28 mouse cellular contexts compared by ENCODE assay signal in the genomic region with DNA sequence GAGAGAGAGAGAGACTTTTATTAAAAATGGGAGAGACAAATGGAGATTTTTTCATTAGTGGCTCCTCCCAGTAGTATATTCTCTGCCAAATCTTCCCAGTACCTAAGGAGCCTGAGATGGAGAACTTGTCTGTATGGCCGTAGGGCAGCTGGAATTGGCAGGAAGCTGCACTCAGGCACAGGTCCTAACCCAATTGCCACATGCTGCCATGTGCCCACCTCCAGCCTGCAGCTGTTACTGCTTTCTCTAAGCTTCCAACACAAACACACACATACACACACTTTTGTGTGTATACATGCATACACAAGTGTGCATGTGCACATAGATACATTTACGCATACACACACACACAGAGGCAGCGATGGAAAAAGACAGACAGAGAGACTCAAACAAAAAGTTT.
"Had no signal": no experiment of that assay in that cellular context is flagged by ENCODE, and none has a peak within 500 bp of the region (broad histone marks: within the 10 kb centered on the region; RNA-seq: fewer than 3 reads in every experiment).

No protein-coding gene starts in this region.

- H3K36me3 ChIP-seq: heart, embryonic 13.5 days; heart, embryonic 15.5 days; hindbrain, embryonic 13.5 days; hindbrain, embryonic 15.5 days; kidney, embryonic 15.5 days; limb, embryonic 13.5 days; limb, embryonic 15.5 days; liver, embryonic 13.5 days; liver, embryonic 15.5 days had no signal

- H3K9me3 ChIP-seq: heart, embryonic 13.5 days; heart, embryonic 15.5 days; hindbrain, embryonic 13.5 days; hindbrain, embryonic 15.5 days; kidney, embryonic 15.5 days; limb, embryonic 13.5 days; limb, embryonic 15.5 days; liver, embryonic 13.5 days; liver, embryonic 15.5 days had no signal

- H3K9ac ChIP-seq: heart, embryonic 13.5 days; heart, embryonic 15.5 days; hindbrain, embryonic 13.5 days; hindbrain, embryonic 15.5 days; kidney, embryonic 15.5 days; limb, embryonic 13.5 days; limb, embryonic 15.5 days; liver, embryonic 13.5 days; liver, embryonic 15.5 days had no signal

- DNase-seq: gastrocnemius, adult 2 months; gastrocnemius, postnatal 10 days; gastrocnemius, postnatal 25 days; heart, adult 11 months; heart, adult 2 months; heart, postnatal 14 days; heart, postnatal 36 days; kidney, adult 11 months; kidney, adult 2 months; kidney, adult 9 months; kidney, postnatal 36 days; layer of hippocampus, adult 9-11 months; layer of hippocampus, postnatal 36 days; left cerebral cortex, postnatal 4 days; liver, embryonic 13.5 days had no signal

- H3K27me3 ChIP-seq: heart, embryonic 13.5 days; heart, embryonic 15.5 days; hindbrain, embryonic 13.5 days; hindbrain, embryonic 15.5 days; kidney, embryonic 15.5 days; limb, embryonic 13.5 days; limb, embryonic 15.5 days had no signal

- H3K27ac ChIP-seq: gastrocnemius, adult 2 months; heart, adult 2 months; heart, embryonic 13.5 days; heart, embryonic 15.5 days; hindbrain, embryonic 13.5 days; hindbrain, embryonic 15.5 days; hindbrain, postnatal 0 days; kidney, embryonic 15.5 days; kidney, postnatal 0 days; limb, embryonic 13.5 days; limb, embryonic 15.5 days; liver, embryonic 13.5 days; liver, embryonic 15.5 days had no signal

- H3K4me2 ChIP-seq: heart, embryonic 11.5 days; heart, embryonic 13.5 days; heart, embryonic 15.5 days; hindbrain, embryonic 13.5 days; hindbrain, embryonic 15.5 days; kidney, embryonic 15.5 days; limb, embryonic 13.5 days; limb, embryonic 15.5 days; liver, embryonic 11.5 days; liver, embryonic 13.5 days; liver, embryonic 15.5 days had no signal

- H3K4me3 ChIP-seq: gastrocnemius, adult 2 months; heart, adult 2 months; heart, embryonic 13.5 days; heart, embryonic 15.5 days; hindbrain, embryonic 13.5 days; hindbrain, embryonic 15.5 days; kidney, embryonic 15.5 days; limb, embryonic 13.5 days; limb, embryonic 15.5 days; liver, embryonic 13.5 days; liver, embryonic 15.5 days had no signal

- H3K4me1 ChIP-seq: heart, embryonic 13.5 days; heart, embryonic 15.5 days; liver, embryonic 13.5 days; liver, embryonic 15.5 days had no signal

- ATAC-seq: hindbrain, postnatal 0 days; intestine, embryonic 16.5 days had no signal
